Mouse (Mus musculus): ENCODE data around the gene Mlycd.
A peak's percentile ranks its signal among the peaks of the same experiment; 100 is the strongest.

Mlycd gene

GRCm38 (mm10) chr8:119403912-119404311, 9.2 kb downstream of the Mlycd start:
- DNase-seq (ENCODE audit: low spot score), result no peak

DNA sequence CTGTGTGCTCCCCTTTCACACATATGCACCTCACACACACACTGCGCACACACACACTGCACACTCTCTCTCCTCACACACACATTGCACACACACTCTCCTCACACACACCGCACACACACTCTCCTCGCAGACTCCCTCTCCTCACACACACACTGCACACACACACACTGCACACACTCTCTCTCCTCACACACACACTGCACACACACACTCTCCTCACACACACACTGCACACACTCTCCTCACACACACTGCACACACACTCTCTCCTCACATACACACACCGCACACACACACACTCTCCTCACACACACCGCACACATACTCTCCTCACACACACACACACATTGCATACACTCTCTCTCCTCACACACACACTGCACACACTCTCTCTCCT, 10.0 kb downstream of the Mlycd start:
- DNase-seq (ENCODE audit: low spot score), result no peak

DNA sequence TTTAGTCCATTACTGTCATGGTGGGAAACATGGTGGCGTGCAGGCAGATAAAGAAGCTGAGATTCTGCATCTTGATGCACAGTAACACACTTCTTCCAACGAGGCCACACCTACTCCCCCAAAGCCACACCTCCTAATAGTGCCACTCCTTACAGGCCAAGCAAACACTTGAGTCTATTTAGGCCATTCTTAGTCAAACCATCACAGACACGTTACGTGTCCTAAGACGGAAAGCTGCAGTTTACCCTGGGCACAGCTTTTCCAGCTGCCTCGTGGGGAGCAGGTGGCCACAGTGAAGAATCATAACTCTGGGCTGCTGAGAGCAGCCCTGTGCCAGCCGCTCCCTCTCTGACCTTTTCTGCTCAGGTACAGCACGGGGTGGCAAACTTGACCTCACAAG, 13.6 kb downstream of the Mlycd start:
- DNase-seq (ENCODE audit: low spot score), result no peak

- no peak for DNase-seq (ENCODE audit: low spot score)
Measured at GRCm38 (mm10) chr8:119412037-119412734, 17.5 kb downstream of the Mlycd start.

DNA sequence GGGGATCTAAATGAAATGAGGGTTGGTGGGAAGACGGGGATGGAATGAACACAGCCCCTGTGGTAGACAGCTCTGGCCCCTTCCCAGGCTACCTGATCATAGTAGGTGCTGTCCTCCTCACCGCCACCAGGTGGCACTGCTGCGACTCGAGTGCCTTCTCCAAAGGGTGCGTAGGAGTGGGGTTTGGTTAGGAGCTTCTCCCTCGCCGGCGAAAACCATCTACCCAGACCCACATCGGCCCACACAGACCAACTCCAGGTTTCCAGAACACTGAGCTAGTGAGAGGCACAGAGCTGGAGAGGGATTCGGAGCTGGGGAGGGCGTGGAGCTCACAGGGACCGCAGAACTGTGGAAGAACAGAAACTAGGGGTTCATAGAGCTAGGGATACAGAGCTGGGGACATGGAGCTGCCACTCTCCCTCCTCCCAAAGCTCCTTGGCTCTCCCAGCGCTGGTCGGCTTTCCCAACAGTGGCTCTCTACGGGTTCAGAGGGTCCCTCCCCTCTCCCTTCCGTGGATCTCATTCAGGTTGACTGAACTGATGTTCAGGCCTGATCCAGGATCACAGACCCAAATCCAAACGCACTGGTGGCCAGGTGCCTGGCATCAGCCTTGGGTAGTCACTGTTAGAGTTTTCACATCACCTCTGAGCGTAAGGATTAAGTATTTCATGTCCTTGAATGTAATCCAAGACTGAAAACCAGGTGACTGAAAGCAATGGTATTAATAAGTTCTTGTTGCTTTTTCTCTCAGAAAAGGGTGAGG, 18.2 kb downstream of the Mlycd start:
- DNase-seq (ENCODE audit: low spot score), result peak; percentile 66

DNA sequence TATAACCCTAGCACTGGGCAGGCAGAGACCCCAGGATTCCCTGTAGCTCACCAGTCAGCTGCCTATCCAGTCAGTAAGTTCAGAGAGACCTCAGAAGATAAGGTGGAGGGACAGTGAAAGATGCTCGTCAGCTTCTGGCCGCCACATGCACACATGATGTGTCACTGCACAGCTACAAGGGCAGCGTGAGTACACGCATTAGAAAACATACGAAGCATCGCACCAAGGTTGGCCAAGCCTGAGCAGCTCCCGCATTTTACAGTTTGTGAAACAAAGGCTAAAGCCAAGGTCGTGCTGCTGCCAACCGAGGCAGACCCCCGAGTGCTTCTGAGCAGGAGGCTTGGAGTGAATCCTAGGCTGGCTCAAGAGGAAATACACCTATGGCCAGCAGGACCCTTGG, 18.9 kb downstream of the Mlycd start:
- DNase-seq (ENCODE audit: low spot score), result no peak

DNA sequence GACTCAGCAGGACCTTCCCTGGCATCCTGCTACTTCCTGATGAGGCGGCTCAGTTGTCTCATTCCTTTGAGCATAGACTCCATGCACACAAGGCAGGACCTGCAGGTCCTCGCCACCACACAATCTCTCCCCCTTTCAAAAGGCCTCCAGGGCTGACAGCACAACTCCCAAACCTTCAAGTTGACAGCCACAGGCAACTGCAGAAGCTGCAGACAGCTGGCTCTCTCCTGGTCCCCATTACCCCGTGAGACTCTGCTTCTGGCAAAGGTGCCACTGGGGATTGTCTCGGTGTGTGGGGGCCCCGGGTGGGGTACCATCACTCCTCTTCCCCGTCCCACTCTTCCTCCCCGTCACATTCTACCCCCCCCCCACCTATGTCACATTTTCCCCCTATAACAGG, 25.6 kb downstream of the Mlycd start:
- no peak for DNase-seq (ENCODE audit: low spot score)

DNA sequence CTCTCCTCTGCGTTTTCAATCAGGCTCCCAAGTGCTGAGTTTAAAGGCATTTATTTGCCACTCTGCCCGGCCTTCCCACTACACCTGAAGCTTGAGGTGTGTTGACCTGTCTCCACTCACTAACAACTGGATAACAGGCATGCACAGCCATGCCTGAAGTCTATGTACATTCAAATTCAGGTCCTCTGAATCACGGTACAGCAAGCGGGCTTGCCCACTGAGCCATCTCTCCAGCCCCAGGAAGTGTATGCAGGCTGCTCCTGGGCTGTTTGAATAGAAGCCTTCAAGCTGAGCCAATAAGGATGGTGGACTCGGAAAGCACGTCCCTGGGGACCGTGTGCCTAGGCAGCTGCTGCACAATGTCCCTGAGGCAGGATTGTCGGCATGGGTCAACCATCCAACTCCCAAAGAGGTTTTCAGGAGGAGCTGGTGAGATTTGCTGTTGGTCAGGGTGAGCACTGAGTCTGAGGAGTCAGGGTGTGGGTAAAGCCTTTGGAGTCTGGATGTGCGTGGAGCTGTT, 27.0 kb downstream of the Mlycd start:
- no peak for DNase-seq (ENCODE audit: low spot score)

DNA sequence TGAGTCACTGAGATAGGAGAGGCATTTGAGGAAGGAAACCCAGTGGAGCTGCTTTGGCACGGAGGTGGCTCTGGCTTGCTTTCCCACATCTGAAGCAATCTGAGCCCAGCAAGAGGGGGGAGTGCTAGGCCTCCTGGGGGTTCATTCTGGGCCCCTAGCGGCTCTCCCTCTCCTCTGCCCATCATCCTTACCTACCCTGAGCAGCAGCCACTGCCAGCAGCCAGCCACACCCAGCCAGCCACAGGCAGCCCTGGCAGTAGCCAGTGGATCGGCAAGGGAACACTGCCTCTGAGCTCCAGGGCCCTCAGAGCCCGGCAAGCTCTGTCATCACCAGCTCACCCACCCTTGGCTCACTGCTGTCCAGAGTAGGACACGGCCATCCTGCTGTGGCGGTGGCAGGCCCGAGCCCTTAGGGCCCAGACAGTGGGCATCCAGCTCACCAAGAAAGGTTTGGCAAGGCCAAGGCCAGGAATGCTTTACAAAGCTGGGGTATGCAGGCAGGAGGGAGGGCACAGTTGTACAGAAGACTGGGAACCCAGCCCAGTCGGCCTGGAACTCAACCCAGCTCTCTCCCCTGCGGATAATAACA, 27.5 kb downstream of the Mlycd start:
- DNase-seq (ENCODE audit: low spot score), result no peak

- no peak for DNase-seq (ENCODE audit: low spot score)
Measured at GRCm38 (mm10) chr8:119423631-119424141, 29.0 kb downstream of the Mlycd start.

DNA sequence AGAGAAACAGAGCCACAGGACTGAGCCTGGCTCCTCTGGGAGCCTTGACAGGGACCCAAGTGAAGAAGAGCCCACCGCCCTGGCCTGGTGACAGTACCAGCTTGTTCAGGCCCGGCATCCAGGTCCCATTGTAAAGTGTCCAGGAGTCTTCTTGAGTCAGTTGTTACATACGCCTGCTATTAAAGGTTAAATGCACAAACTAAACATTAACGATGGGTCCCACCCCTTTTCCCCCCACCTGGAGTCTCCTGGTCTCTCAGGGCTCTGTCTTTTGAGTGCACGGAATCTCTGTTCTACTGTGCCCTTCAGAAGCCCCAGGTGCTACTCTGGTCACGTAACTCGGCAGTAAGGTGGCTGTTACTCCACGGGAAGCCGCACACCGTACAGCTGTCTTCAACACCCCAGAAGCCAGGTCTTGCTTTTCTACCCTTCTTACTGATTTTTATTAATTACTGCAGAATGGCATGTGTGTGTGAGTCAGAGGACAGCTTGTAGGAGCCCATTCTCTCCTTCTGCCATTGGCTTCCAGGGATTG, 29.6 kb downstream of the Mlycd start:
- DNase-seq (ENCODE audit: low spot score), result no peak

- no peak for DNase-seq (ENCODE audit: low spot score)
Measured at GRCm38 (mm10) chr8:119424740-119425139, 30.1 kb downstream of the Mlycd start.

DNA sequence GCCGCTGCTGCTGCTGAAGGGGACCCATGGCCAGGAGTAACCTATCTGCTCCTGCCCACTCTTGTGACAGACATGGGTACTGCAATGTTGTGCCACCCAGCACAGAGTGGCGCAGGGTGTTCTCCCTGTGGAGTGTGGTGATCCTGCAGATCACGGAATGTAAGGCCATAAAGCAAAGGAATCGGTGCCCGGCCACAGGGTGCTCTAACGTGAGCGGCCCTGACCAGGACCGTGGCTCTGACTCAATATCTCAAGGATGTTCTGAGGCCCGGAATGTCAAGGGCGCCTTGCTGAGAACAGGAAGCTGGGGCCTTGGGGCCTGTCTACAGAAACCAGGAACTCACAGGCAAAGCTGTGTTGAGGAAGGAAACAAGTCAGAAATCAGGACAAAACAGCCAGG, 30.9 kb downstream of the Mlycd start:
- no peak for DNase-seq (ENCODE audit: low spot score)

DNA sequence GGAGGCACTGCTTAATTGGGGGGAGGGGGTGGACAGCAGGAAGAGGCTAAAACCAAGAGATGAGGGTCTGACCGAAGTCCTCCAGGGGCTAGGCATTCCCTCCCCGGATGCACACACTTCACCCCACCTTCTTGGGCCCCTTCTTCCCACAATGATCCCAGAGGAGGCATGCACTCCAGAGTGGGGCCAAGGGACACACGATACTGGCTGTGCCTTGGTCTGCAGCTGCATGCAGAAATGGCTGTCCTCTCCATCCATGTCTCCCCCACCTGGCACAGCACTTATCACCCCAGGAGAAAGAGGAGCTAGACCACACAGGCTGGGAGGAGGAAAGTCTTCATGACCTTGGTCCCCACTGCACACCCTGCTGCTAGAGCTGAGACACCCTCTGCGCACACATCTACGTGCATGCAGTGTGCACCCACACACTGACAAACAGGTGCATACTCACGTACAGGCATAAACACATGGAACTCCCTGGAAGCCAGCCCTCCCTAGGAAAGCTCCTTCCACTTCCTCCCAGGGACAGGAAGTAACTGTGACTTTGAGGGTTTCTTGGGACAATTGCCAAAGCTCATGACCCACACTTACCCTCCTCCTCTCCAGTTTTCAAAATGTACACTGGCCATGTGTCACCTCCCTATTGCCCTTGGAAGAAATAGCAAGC, 31.5 kb downstream of the Mlycd start:
- no peak for DNase-seq (ENCODE audit: low spot score)

DNA sequence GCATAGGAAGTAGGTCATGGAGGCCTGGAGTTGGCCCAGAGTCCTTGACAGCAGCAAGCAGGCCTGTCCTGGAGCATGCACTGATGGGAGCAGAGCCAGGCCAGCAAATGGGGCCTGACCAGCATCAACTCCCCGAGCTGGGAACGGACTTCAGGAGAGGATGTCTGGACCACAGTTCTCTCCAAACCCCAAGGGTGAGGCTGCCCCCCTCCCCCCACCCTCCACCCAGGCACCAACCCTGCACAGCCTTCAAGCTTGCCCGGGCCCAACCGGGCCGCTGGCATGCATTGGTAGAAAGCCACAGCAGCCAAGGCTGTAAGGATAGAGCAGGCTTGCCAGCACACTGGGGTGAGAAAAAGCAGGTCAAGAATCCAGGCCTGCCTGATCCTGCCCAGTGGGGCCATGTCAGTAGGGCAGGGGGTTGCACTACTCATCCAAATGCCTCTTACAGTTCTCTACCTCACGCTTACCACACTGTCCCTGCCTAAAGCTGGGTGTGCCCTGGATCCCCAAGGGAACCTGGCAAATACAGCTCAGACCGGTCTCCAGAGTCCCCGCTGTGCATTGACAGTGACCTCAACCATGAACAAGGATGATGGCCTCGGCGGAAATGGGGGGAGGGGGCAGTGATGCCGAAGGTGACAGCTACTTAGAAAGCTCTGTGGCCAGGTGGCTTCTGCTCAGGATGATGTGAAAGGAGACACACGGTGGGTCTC, 33.1 kb downstream of the Mlycd start:
- no peak for DNase-seq (ENCODE audit: low spot score)

DNA sequence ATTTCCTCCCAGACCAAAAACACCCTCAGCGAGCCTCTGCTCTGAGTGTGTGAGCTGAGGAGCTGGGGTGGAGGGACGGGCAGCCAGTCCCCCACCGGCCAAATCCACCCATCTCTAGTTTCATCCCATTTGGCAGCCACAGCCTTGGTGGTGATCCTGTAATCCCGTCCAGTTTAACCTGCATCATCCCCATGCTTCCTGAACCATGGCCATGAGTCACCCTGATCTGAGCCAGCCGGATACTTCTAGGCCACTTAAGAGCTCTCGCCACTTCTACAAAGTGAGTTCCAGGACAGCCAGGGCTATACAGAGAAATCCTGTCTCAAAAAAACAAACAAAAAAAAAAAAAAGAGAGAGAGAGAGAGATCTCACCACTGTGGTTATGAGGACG, 33.7 kb downstream of the Mlycd start:
- DNase-seq (ENCODE audit: low spot score), result no peak

- no peak for DNase-seq (ENCODE audit: low spot score)
Measured at GRCm38 (mm10) chr8:119428766-119429327, 34.2 kb downstream of the Mlycd start.

- DNase-seq (ENCODE audit: low spot score), result no peak
Measured at GRCm38 (mm10) chr8:119429552-119429951, 34.9 kb downstream of the Mlycd start.

DNA sequence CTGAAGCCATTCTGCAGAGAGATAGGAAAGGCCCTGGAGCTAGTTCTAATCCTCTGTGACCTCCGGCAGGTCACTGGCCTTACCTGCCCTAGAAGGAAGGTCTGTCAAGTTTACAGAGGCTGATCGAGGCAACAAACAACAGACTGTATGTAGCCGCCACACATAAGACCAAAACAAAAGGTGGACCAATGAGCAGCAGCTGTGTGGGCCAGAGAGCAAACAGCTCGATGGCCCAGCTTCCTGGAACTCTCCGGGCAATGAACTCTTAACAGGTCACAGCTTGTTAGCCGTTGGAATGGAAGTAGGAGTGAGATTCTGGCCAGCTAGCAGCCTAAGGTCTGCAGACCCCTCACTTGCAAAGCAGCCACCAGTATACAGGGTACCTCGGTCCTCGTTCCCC, 35.6 kb downstream of the Mlycd start:
- DNase-seq (ENCODE audit: low spot score), result no peak

DNA sequence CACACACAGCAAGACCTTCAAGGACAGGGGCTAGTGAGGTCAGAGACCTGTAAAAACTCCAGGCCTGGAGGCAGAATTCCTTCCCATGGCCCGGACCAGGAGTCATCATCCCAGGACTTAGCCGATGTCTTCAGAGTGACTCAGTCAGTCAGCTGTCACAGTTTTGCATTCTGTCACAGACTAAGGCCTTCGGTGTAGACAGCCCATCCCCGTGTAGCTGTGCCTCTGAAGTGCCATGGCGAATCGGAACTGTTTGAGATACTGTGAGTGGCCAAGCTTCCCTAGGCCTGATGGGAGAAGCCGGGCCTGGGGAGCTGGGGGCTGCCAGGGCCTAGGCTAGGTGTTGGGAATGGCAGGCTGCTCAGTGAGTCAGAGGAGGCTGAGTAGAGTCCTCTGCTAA, 36.0 kb downstream of the Mlycd start:
- DNase-seq (ENCODE audit: low spot score), result no peak

DNA sequence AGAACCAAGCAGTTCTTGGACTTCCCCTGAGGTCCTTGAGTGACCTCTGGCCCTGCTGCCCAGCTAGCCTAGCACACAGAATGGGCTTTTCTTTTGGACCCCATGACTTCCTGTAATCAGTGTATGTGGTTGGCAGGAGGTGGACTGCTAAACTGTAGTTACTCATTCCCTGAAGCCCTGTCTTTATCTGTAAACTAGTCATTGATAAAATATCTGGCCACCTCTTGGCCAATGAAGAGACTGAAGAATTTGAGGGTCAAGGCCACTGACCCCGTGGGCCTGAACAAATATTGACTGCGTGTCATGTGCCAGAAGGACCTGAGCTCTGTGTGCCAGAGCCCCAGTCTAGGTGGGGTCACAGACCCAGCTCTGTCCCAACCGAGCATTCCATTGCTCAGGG, 37.7 kb downstream of the Mlycd start:
- DNase-seq (ENCODE audit: low spot score), result no peak

Measured in ovary, postnatal 14 days (tissue).